Mouse (Mus musculus) MEL (cell line): ENCODE measurements at regions not wholly inside any gene's neighbourhood (a gene's known extent, or its start where the extent isn't known, plus 50 kb on each side); places are given as distances from the start of the nearest gene placed in this dataset.

Experiments used
- CTCF ChIP-seq, 3 experiments: IDR thresholded peaks in 2 of 3; conservative IDR thresholded peaks in 1 of 3; 2 replicates each; pipeline ENCODE4 v1.5.1; 2011 to 2012; ENCODE audit warnings: low read length in 3 of 3, low read depth in 2 of 3, mild to moderate bottlenecking in 2 of 3, improper control_type of control experiment in 1 of 3, inconsistent platforms in 1 of 3, mixed read lengths in 1 of 3, moderate library complexity in 1 of 3; ENCODE audit not compliant: control insufficient read depth in 1 of 3, insufficient read depth in 1 of 3, poor library complexity in 1 of 3, severe bottlenecking in 1 of 3
- EP300 ChIP-seq, 2 experiments: IDR thresholded peaks; 2 replicates each; pipeline ENCODE4 v1.6.1; 2011; ENCODE audit warnings: improper control_type of control experiment in 2 of 2, low read length in 2 of 2, low read depth in 1 of 2, mild to moderate bottlenecking in 1 of 2
- GATA1 ChIP-seq: IDR thresholded peaks from 2 replicates; pipeline ENCODE4 v1.6.1; 2011; ENCODE audit warnings: low read depth, low read length, improper control_type of control experiment
- MYC ChIP-seq: IDR thresholded peaks from 2 replicates; pipeline ENCODE4 v1.6.1; 2011; ENCODE audit warnings: low read depth, mild to moderate bottlenecking, low read length, improper control_type of control experiment, moderate library complexity
- NRF1 ChIP-seq: IDR thresholded peaks from 2 replicates; pipeline ENCODE4 v1.6.1; 2014; ENCODE audit warnings: low read depth, mild to moderate bottlenecking, inconsistent platforms, low read length, improper control_type of control experiment, moderate library complexity; ENCODE audit not compliant: poor library complexity, insufficient read depth, severe bottlenecking
- POLR2A ChIP-seq, 2 experiments: IDR thresholded peaks; 2 replicates each; pipeline ENCODE4 v1.6.1; 2011 to 2012; ENCODE audit warnings: low read length in 2 of 2, mild to moderate bottlenecking in 2 of 2, control low read depth in 1 of 2, improper control_type of control experiment in 1 of 2, low read depth in 1 of 2, moderate library complexity in 1 of 2; ENCODE audit not compliant: control insufficient read depth in 1 of 2, insufficient read depth in 1 of 2, poor library complexity in 1 of 2
- POLR2AphosphoS2 ChIP-seq: IDR thresholded peaks from 2 replicates; pipeline ENCODE4 v1.6.1; 2011; ENCODE audit warnings: low read length, improper control_type of control experiment
- RAD21 ChIP-seq: IDR thresholded peaks from 2 replicates; pipeline ENCODE4 v1.6.1; 2011; ENCODE audit warnings: mild to moderate bottlenecking, low read depth, low read length, improper control_type of control experiment
- SIN3A ChIP-seq: IDR thresholded peaks from 2 replicates; pipeline ENCODE4 v1.6.1; 2012; ENCODE audit warnings: low read length, improper control_type of control experiment, inconsistent platforms
- SMC3 ChIP-seq: IDR thresholded peaks from 2 replicates; pipeline ENCODE4 v1.6.1; 2011; ENCODE audit warnings: low read depth, low read length, improper control_type of control experiment
- TBP ChIP-seq: IDR thresholded peaks from 2 replicates; pipeline ENCODE4 v1.8.0; 2011; ENCODE audit warnings: low read depth, low read length, improper control_type of control experiment
- ZC3H11A ChIP-seq: IDR thresholded peaks from 2 replicates; pipeline ENCODE4 v1.6.1; 2012; ENCODE audit warnings: low read depth, mild to moderate bottlenecking, inconsistent platforms, low read length, improper control_type of control experiment
- ZNF384 ChIP-seq: IDR thresholded peaks from 2 replicates; pipeline ENCODE4 v1.6.1; 2012; ENCODE audit warnings: low read depth, mild to moderate bottlenecking, inconsistent platforms, low read length, improper control_type of control experiment

GRCm38 (mm10) chr4:55672288-55672687 is 140.0 kb upstream of the Klf4 start:
- TF ChIP-seq POLR2AphosphoS2 = no peak
- TF ChIP-seq TBP = no peak
- TF ChIP-seq SIN3A = no peak
- no peak for TF ChIP-seq MYC
- TF ChIP-seq EP300 (IDR thresholded peaks at IDR 0.05; ENCODE audit: low read depth in 1 of 2, low read length in 2 of 2) = no peak
- TF ChIP-seq GATA1 = no peak
- no peak for TF ChIP-seq ZC3H11A
- TF ChIP-seq CTCF (IDR thresholded peaks at IDR 0.05 in 2 of 3, conservative IDR thresholded peaks at IDR 0.05 in 1 of 3; ENCODE audit: control insufficient read depth in 1 of 3, insufficient read depth in 1 of 3, low read depth in 2 of 3, low read length in 3 of 3, poor library complexity in 1 of 3, severe bottlenecking in 1 of 3) = no peak
- TF ChIP-seq ZNF384 = no peak
- TF ChIP-seq POLR2A (IDR thresholded peaks at IDR 0.05; ENCODE audit: control insufficient read depth in 1 of 2, insufficient read depth in 1 of 2, low read depth in 1 of 2, low read length in 2 of 2, poor library complexity in 1 of 2) = no peak
- TF ChIP-seq NRF1 = no peak
- TF ChIP-seq SMC3 = no peak
- no peak for TF ChIP-seq RAD21
